Mouse (Mus musculus): ENCODE results near the gene Arhgap44. TPM values are rescaled to one million over a fixed set of nuclear protein-coding genes. Genes with fewer than 3 reads are reported as not detected.

The Arhgap44 gene
- polyA plus RNA-seq, 1 experiment from 2014 or later: 5.3 TPM

DNA sequence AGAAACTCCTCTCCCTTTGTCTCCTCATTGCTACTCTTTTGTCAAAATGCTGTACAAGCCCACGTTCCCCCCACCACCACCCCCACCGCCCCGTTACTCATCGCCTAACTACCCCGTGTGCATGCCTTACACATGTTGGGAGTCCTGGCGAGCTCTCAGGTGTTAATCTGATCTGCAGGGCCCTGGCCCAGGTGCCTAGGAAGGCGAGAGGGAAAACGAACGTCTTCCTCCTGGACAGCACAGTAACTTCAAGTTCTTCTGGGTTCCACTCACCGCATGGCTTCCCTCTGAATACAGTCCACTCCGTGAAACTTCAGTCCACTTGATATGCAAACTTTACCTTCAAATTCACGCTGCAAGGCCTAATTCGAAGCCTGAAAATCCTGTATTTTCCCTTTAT is 97.6 kb downstream of the Arhgap44 start:
- H3K9ac ChIP-seq: no peak overlapping the region
- H3K27ac ChIP-seq: no peak overlapping the region
- H3K4me2 ChIP-seq: no peak overlapping the region
- H3K36me3 ChIP-seq (ENCODE audit: poor library complexity, severe bottlenecking): no peaks in the 10 kb centered on the region
- no peaks in the 10 kb centered on the region for H3K27me3 ChIP-seq
- no peak overlapping the region for H3K4me3 ChIP-seq
- no peaks in the 10 kb centered on the region for H3K4me1 ChIP-seq
- 85% methylated on average over 13 of the region's 13 CpGs for WGBS
- no peak for ATAC-seq
- no peaks in the 10 kb centered on the region for H3K9me3 ChIP-seq (replicated peaks)

DNA sequence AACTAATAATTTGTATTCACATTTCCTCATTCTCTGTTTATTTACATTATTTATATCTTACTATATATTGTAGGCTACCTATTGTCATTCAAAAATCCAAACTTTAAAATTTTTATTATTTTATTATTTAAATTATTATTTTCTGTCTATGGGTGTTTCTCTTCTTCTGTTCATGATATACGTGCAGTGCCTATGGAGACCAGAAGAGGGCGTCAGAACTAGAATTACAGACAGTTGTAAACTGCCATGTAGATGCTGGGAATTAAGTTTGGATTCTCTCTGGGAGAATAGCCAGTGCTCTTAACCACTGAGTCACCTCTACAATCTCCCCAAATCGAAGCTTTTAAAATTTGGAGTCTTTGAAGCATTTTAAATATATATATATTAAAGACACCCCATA is 101.3 kb downstream of the Arhgap44 start:
- WGBS: 60% methylated on average over 3 of the region's 3 CpGs
- Histone ChIP-seq H3K27me3 (no peaks in the 10 kb centered on the region), H3K4me3 (no peak overlapping the region), H3K9me3 (replicated peaks) (no peaks in the 10 kb centered on the region), H3K9ac (no peak overlapping the region), H3K4me1 (peaks cover 4% of the 10 kb centered on the region; the same call in 1 of the 2 replicates), H3K36me3 (ENCODE audit: poor library complexity, severe bottlenecking) (no peaks in the 10 kb centered on the region), H3K4me2 (no peak overlapping the region), H3K27ac (no peak overlapping the region)
- ATAC-seq: no peak

DNA sequence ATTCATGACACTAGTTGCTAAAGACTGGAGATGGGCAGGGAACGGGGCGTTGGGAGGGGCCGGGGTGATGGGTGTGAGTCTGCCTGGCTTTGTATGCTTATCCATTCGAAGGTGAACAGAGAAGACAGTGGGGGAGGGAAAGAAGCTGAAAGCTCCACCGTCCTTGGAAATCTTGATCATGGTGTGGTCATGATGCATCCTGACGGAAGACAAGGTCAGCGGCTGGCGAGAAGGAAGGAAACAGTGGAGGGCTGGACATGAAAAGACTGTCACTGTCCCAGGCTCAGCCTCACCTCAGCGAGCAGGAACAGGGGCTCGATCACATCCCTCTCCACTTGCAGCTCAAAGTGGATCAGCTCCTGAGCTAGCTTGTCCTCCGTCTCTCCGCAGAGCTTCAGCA is 103.2 kb downstream of the Arhgap44 start:
- Histone ChIP-seq H3K4me1 (peaks cover 4% of the 10 kb centered on the region; the same call in 1 of the 2 replicates), H3K36me3 (ENCODE audit: poor library complexity, severe bottlenecking) (no peaks in the 10 kb centered on the region), H3K4me3 (no peak overlapping the region), H3K27me3 (no peaks in the 10 kb centered on the region), H3K27ac (no peak overlapping the region), H3K9ac (no peak overlapping the region), H3K4me2 (no peak overlapping the region), H3K9me3 (replicated peaks) (no peaks in the 10 kb centered on the region)
- no peak for ATAC-seq
- WGBS: 82% methylated on average over 12 of the region's 12 CpGs

DNA sequence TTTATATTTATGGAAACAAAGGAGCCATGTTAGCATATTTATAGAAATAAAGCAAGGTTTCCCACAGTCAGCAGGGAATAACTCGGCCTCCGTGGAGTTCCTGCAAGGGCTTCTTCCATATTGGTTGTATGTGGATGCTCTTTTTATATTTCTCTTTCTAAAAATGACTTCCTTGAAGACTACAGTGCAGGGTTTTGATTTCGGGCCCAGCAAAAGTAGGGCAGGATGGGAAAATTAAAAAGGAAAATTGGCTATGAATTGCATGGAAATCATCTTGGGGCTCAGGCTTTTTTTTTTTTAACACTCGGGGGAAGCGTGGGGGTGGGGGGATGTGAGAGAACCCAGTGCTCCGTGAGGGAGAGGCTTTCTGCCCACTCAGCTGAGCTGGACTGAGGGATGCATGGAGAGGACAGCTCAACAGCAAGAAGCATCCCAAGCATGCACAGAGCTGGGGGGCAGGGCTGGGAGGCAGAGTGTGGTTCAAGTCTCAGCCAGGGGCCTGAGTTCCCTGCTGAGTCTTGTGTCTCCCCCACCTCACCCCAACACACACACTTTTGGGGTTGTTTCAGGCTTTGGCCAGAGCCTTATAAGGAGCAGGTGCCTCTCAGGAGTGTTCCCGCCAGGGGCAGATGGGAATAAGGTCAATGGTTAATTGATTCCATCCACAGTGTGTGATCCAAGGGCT is 104.4 kb downstream of the Arhgap44 start:
- H3K4me2 ChIP-seq: no peak overlapping the region
- H3K4me3 ChIP-seq: no peak overlapping the region
- H3K36me3 ChIP-seq (ENCODE audit: poor library complexity, severe bottlenecking): no peaks in the 10 kb centered on the region
- peaks cover 4% of the 10 kb centered on the region; the same call in 1 of the 2 replicates for H3K4me1 ChIP-seq
- WGBS: 64% methylated on average over 7 of the region's 7 CpGs
- no peak overlapping the region for H3K9ac ChIP-seq
- H3K27ac ChIP-seq: no peak overlapping the region
- no peak for ATAC-seq
- H3K9me3 ChIP-seq (replicated peaks): no peaks in the 10 kb centered on the region
- no peaks in the 10 kb centered on the region for H3K27me3 ChIP-seq

DNA sequence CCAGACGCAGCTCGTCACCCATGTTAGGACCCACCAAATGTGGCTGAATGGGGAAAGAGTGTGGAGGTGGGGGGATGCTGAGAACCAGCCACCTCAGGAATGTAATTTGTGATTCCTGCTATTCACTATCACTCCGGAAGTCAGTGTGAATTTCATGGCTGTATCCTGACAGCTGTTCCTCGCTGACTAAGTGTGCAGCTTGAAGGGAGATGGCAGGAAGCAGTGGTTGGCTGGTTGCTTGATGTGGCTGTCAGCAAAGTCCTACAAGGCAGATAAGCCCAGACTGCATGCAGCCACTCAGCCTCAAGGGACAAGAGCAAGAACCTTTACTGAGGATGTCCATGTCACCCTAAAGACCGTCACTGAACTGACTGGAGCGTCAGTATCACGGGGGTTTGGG is 107.2 kb downstream of the Arhgap44 start:
- no peaks in the 10 kb centered on the region for H3K9me3 ChIP-seq (replicated peaks)
- H3K36me3 ChIP-seq (ENCODE audit: poor library complexity, severe bottlenecking): 0 out of 2 replicates have a peak, but pooled peaks cover 4% of the 10 kb centered on the region
- no peak overlapping the region for H3K9ac ChIP-seq
- no peaks in the 10 kb centered on the region for H3K27me3 ChIP-seq
- H3K27ac ChIP-seq: no peak overlapping the region
- ATAC-seq: no peak
- no peak overlapping the region for H3K4me2 ChIP-seq
- peaks cover 4% of the 10 kb centered on the region; the same call in 1 of the 2 replicates for H3K4me1 ChIP-seq
- no peak overlapping the region for H3K4me3 ChIP-seq
- WGBS: 91% methylated on average over 7 of the region's 7 CpGs

DNA sequence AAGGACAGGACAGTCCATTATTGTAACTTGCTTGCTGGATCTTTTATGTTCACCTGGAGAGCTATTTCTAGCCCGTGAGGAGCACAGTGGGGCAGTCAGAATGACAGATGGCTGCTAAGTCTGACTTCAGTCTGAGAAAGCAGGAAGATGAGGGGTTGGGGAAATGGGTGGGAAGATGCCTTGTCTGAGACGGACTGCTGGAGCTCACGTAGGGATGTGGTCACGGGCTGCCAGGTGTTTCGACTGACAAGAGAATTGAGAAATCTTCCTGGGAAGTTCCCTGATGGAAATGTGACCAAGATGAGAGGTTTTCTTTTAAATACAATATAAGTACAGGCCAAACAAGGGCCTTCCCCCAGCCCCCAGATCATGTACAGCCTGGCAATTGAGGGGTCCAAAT is 108.5 kb downstream of the Arhgap44 start:
- no peak for ATAC-seq

DNA sequence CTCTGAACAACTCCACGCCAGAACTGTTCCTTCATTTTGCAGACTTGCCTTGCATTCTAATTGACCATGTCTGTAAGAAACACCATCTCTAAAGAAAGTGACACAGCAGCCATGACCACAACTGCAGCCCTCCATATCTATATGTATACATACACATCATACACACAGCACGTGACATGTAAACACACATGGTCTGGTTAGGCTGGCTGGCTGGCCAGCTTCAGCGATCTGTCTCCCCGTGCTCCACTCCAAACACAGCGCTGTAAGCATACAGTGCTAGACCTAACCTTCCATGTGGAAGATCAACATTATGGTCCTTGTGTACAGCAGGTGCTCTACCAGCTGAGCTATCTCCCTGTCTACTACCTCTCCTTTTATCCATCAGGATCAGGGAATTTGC is 111.9 kb downstream of the Arhgap44 start:
- Histone ChIP-seq H3K9me3 (replicated peaks) (no peaks in the 10 kb centered on the region), H3K4me1 (no peaks in the 10 kb centered on the region), H3K27ac (no peak overlapping the region), H3K4me2 (no peak overlapping the region), H3K27me3 (no peaks in the 10 kb centered on the region), H3K36me3 (ENCODE audit: poor library complexity, severe bottlenecking) (0 out of 2 replicates have a peak, but pooled peaks cover 4% of the 10 kb centered on the region), H3K4me3 (no peak overlapping the region), H3K9ac (no peak overlapping the region)
- no peak for ATAC-seq
- 95% methylated on average over 5 of the region's 5 CpGs for WGBS

More for the DNA sequence above, 108.5 kb downstream of the Arhgap44 start:
- no peak overlapping the region for H3K9ac ChIP-seq
- H3K27me3 ChIP-seq: no peaks in the 10 kb centered on the region
- H3K9me3 ChIP-seq (replicated peaks): no peaks in the 10 kb centered on the region
- 64% methylated on average over 5 of the region's 5 CpGs for WGBS
- H3K4me3 ChIP-seq: no peak overlapping the region
- H3K4me2 ChIP-seq: no peak overlapping the region
- H3K27ac ChIP-seq: no peak overlapping the region
- H3K36me3 ChIP-seq (ENCODE audit: poor library complexity, severe bottlenecking): 0 out of 2 replicates have a peak, but pooled peaks cover 4% of the 10 kb centered on the region
- H3K4me1 ChIP-seq: peaks cover 4% of the 10 kb centered on the region; the same call in 1 of the 2 replicates

DNA sequence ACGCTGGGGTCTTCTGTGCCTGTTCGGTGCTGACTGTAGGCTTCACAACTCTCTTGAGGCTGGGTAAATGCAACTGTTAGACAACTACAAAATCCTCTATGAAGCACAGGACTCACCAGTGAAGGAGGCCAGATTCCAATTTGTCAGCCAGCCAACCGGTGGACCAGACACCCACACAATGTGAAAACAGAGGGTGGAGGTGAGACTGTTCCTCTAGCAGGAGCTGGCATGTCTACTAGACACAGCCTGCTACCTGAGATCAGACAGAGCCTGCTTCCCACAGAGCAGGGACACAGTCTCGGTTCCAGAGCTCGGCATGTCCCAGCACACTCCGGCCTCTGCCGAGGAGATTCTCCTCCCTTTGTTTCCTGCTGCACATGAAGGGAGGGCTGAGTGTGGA is 113.7 kb downstream of the Arhgap44 start:
- H3K4me1 ChIP-seq: no peaks in the 10 kb centered on the region
- H3K27ac ChIP-seq: no peak overlapping the region
- no peak overlapping the region for H3K4me2 ChIP-seq
- 0 out of 2 replicates have a peak, but pooled peaks cover 4% of the 10 kb centered on the region for H3K36me3 ChIP-seq (ENCODE audit: poor library complexity, severe bottlenecking)
- no peak for ATAC-seq
- H3K9ac ChIP-seq: no peak overlapping the region
- 87% methylated on average over 7 of the region's 7 CpGs for WGBS
- H3K4me3 ChIP-seq: no peak overlapping the region
- H3K27me3 ChIP-seq: no peaks in the 10 kb centered on the region
- H3K9me3 ChIP-seq (replicated peaks): no peaks in the 10 kb centered on the region

DNA sequence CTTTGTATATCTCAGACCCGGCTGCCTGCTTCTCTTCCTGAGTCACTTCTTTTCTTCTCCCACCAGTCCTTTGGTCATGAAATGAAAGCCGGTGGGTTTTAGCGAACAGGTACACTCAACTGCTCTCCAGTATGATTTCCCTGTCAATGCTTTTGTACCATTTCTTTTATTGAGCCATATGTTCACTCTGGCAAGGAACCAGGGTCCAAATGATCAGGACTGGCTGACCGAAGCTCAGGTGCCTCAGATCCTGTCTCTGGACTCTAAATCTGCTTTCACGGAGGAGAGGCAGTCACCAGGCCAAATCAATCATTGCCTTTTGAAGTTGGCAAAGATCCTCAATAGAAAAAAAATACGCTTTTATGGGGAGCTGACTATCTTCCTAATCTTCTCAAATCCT is 122.2 kb downstream of the Arhgap44 start:
- H3K27ac ChIP-seq: no peak overlapping the region
- 60% methylated on average over 6 of the region's 6 CpGs for WGBS
- peaks cover 12% of the 10 kb centered on the region; the same call in 1 of the 2 replicates for H3K4me1 ChIP-seq
- H3K4me2 ChIP-seq: no peak overlapping the region
- no peak overlapping the region for H3K9ac ChIP-seq
- no peaks in the 10 kb centered on the region for H3K36me3 ChIP-seq (ENCODE audit: poor library complexity, severe bottlenecking)
- no peaks in the 10 kb centered on the region for H3K27me3 ChIP-seq
- no peaks in the 10 kb centered on the region for H3K9me3 ChIP-seq (replicated peaks)
- ATAC-seq: no peak
- H3K4me3 ChIP-seq: no peak overlapping the region

DNA sequence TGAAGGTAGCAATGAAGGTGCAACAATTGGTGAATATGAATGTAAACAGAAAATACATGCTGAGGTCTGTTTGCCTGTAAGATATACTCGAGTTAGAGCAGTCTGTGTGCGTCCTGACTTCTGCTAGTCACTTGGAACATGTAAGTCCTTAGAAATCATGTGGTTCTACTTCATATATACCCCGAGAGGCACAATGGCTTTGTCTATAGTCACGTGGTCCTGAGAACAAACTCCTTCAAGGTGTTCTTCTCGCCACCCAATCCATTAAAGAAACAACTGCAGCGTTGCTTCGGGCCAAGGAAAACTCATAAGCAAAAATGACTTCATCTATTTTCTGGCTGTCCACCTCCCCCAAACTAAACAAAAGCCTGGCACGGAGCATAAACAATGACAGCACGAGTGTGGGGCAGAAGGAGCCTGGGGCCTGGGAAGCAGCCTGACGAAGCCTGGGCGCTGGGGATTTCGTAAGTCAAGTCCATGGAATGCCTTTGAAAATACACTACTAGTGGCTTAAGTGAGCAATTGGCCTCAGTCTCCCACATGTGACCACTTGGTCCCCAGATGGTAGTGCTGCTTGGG is 123.2 kb downstream of the Arhgap44 start:
- H3K4me2 ChIP-seq: no peak overlapping the region
- no peaks in the 10 kb centered on the region for H3K36me3 ChIP-seq (ENCODE audit: poor library complexity, severe bottlenecking)
- 52% methylated on average over 12 of the region's 12 CpGs for WGBS
- no peak overlapping the region for H3K9ac ChIP-seq
- no peaks in the 10 kb centered on the region for H3K27me3 ChIP-seq
- H3K27ac ChIP-seq: no peak overlapping the region
- no peak for ATAC-seq
- no peaks in the 10 kb centered on the region for H3K9me3 ChIP-seq (replicated peaks)
- H3K4me1 ChIP-seq: peaks cover 12% of the 10 kb centered on the region; the same call in 1 of the 2 replicates
- no peak overlapping the region for H3K4me3 ChIP-seq

DNA sequence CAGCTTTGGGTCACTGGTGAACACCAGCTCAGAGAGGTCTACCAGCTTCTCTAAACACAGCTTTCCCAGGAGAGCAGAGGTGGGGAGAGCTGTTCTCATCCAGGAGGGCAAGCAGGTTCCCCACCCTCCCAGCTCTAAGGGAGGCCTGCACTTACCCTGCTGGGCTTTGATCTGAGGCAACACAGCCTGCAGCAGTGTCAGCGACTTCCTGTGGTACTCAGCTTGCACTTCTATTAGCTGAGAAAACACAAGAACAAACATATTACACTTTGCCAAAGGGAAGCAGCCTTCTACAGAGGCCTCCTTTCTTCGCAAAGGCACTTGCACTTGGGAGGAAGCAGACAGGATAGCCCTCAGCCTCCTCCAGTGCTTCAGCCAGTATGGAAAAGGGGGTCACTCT is 123.8 kb downstream of the Arhgap44 start:
- WGBS: 79% methylated on average over 2 of the region's 2 CpGs
- Histone ChIP-seq H3K9me3 (replicated peaks) (no peaks in the 10 kb centered on the region), H3K36me3 (ENCODE audit: poor library complexity, severe bottlenecking) (no peaks in the 10 kb centered on the region), H3K4me1 (peaks cover 12% of the 10 kb centered on the region; the same call in 1 of the 2 replicates), H3K4me3 (no peak overlapping the region), H3K27me3 (no peaks in the 10 kb centered on the region), H3K27ac (no peak overlapping the region), H3K4me2 (no peak overlapping the region), H3K9ac (no peak overlapping the region)
- no peak for ATAC-seq

DNA sequence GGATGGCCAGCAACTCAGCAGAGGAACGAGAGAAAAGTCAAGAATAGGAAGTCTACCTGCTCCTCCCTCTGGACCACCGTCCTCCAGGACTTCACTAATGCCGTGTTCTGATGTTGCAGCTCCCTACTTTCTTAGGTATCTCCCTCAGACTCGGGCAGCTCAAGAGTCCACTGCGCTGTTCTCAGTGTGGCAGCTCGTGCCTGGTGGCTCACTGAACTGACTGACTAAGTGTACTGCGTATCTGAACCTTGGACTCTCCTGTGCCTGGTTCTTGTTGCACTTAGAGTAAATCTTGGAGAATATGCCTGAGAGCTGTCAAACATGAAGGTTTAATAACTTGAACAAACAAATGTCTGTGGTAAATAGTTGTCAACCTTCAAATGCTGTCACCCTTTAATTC is 130.5 kb downstream of the Arhgap44 start:
- Histone ChIP-seq H3K27ac (no peak overlapping the region), H3K4me2 (no peak overlapping the region), H3K4me1 (no peaks in the 10 kb centered on the region), H3K9me3 (replicated peaks) (no peaks in the 10 kb centered on the region), H3K27me3 (no peaks in the 10 kb centered on the region), H3K36me3 (ENCODE audit: poor library complexity, severe bottlenecking) (0 out of 2 replicates have a peak, but pooled peaks cover 11% of the 10 kb centered on the region), H3K9ac (no peak overlapping the region), H3K4me3 (no peak overlapping the region)
- ATAC-seq: no peak
- 91% methylated on average over 7 of the region's 7 CpGs for WGBS

Data from forebrain, embryonic 13.5 days (tissue).